Mouse (Mus musculus) neural tube, embryonic 11.5 days (tissue): ENCODE results near the gene Dennd1b. TPM values are rescaled to one million over a fixed set of nuclear protein-coding genes. Genes with fewer than 3 reads are reported as not detected.

ENCODE experiments used
- ATAC-seq: fragments of 200-750 bp; cut with Nextera tagmentation; 2 replicates; pipeline ENCODE4 v1.8.0; 2017; ENCODE audit warnings: moderate number of reproducible peaks, mild to moderate bottlenecking, moderate TSS enrichment, moderate library complexity; ENCODE audit not compliant: insufficient read depth, low FRiP score, low TSS enrichment
- DNase-seq: peaks from one replicate; pipeline ENCODE4 v3.0.0-alpha.2; 2015; ENCODE audit warnings: low spot score
- H3K27ac ChIP-seq: fragments of 300-500 bp; sonication (generic); 2 replicates; pipeline ENCODE4 v1.5.1; 2014; ENCODE audit warnings: low read depth, mild to moderate bottlenecking, low read length
- H3K27me3 ChIP-seq: fragments of 300-500 bp; sonication (generic); 2 replicates; pipeline ENCODE4 v1.6.1; 2014; ENCODE audit warnings: mild to moderate bottlenecking, low read length, mixed read lengths; ENCODE audit not compliant: control insufficient read depth, insufficient read depth
- H3K36me3 ChIP-seq: fragments of 300-500 bp; sonication (generic); 2 replicates; pipeline ENCODE4 v1.6.1; 2014; ENCODE audit warnings: mild to moderate bottlenecking, low read length, moderate library complexity, mixed read lengths; ENCODE audit not compliant: control insufficient read depth, insufficient read depth
- H3K4me1 ChIP-seq: fragments of 300-500 bp; sonication (generic); 2 replicates; pipeline ENCODE4 v1.6.1; 2014; ENCODE audit warnings: low read length, mixed read lengths; ENCODE audit not compliant: control insufficient read depth, insufficient read depth
- H3K4me2 ChIP-seq: fragments of 300-500 bp; sonication (generic); 2 replicates; pipeline ENCODE4 v1.6.1; 2014; ENCODE audit warnings: low read depth, mild to moderate bottlenecking, moderate library complexity
- H3K4me3 ChIP-seq: fragments of 300-500 bp; sonication (generic); 2 replicates; pipeline ENCODE4 v1.5.1; 2014; ENCODE audit warnings: low read depth, low read length
- H3K9ac ChIP-seq: fragments of 300-500 bp; sonication (generic); 2 replicates; pipeline ENCODE4 v1.6.1; 2014; ENCODE audit warnings: mild to moderate bottlenecking, low read length
- H3K9me3 ChIP-seq: fragments of 300-500 bp; sonication (generic); 2 replicates; pipeline ENCODE4 v1.6.1; 2016; ENCODE audit warnings: low read length; ENCODE audit not compliant: control insufficient read depth
- WGBS: fragments of 180-500 bp; shearing (Covaris S2); extraction: QIAGEN DNeasy Blood & Tissue Kit; methylation state at CpG from one replicate; pipeline ENCODE4 v1.1.7; 2014; 5-methylcytosine and 5-hydroxymethylcytosine counted together
- polyA plus RNA-seq: library from polyadenylated mRNA; unstranded; fragments of >200 nt; fragmentation: Nextera tagmentation; extraction: Ambion mirVana; gene quantifications from 2 replicates; pipeline ENCODE4 v1.2.1, GENCODE M21; 2014

Dennd1b gene
- polyA plus RNA-seq, 1 experiment from 2014 or later: 10.6 TPM

DNA sequence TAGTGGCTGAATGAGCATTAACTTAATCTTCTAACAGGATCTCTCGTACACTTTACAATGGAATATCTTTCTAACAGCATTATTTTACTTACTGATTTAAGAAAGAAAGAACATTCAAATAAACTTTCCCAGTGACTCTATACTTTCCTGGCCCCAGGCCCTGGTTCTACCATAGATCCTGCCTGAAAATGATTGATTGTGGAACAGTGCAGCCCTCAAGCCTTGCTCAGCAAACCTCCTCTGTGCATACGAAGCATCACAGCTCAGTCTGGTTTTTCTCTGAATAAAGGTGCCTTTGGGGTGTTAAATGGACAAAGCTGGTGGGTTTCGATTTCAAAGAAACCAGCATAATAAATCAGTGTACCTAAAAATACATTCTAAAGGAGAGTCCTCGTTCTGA lies 260.6 kb downstream of the Dennd1b start:
- no peak overlapping the region for H3K4me3 ChIP-seq
- no peaks in the 10 kb centered on the region for H3K27me3 ChIP-seq
- ATAC-seq (no peak), DNase-seq (no peak)
- H3K4me1 ChIP-seq: no peaks in the 10 kb centered on the region
- WGBS: 68% methylated on average over 4 of the region's 4 CpGs
- H3K4me2 ChIP-seq: no peak overlapping the region
- H3K36me3 ChIP-seq: no peaks in the 10 kb centered on the region
- H3K9ac ChIP-seq: no peak overlapping the region
- no peak overlapping the region for H3K27ac ChIP-seq
- H3K9me3 ChIP-seq: no peaks in the 10 kb centered on the region

GRCm38 (mm10) chr1:139224309-139224949 lies 261.2 kb downstream of the Dennd1b start:
- ATAC-seq: no peak
- Histone ChIP-seq H3K4me2 (no peak overlapping the region), H3K4me3 (no peak overlapping the region), H3K9me3 (no peaks in the 10 kb centered on the region), H3K4me1 (no peaks in the 10 kb centered on the region), H3K9ac (no peak overlapping the region), H3K36me3 (no peaks in the 10 kb centered on the region), H3K27ac (no peak overlapping the region), H3K27me3 (no peaks in the 10 kb centered on the region)
- 85% methylated on average over 6 of the region's 6 CpGs for WGBS
- DNase-seq: no peak

Other genes starting within 250 kb of the Dennd1b start
- gene Lhx9, start 114.9 kb upstream of the Dennd1b start, polyA plus RNA-seq: 10.6 and 11.4 TPM in 2 replicates
- 33.9 and 37.4 TPM in 2 replicates for gene 2310009B15Rik, start 106.6 kb upstream of the Dennd1b start, polyA plus RNA-seq